Mouse (Mus musculus): ENCODE results near the gene Lce3d.

DNA sequence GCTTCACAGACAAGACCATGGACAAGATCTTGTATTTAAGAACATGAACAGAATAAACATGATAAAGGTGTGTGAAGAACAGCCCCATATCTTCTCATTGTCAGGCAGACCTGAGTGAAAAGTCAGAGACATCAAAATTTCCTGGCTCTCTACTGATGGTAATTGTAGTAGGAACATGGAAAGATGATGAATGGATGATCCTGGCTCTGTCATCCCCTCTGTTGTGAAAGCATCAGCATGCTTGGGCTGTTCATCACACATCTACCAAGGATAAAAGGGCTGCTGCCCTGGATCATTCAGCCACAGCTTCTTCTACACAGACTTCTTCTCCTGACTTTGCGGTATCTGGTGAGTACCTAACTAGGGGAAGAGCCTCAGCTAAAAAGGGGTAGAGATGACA is at the start of gene Lce3d:
- TF ChIP-seq MAFK (IDR thresholded peaks at IDR 0.05; ENCODE audit: insufficient read depth, low read depth, low read length), result no peak
- no peak for TF ChIP-seq CHD2 (IDR thresholded peaks at IDR 0.05; ENCODE audit: low read depth, low read length)
- TF ChIP-seq HCFC1 (IDR thresholded peaks at IDR 0.05; ENCODE audit: borderline replicate concordance, insufficient read depth, low read length), result no peak
- TF ChIP-seq ZNF384 (IDR thresholded peaks at IDR 0.05; ENCODE audit: low read depth, low read length), result no peak
- no peak for TF ChIP-seq ZC3H11A (IDR thresholded peaks at IDR 0.05; ENCODE audit: borderline replicate concordance, low read depth, low read length)
